Mouse (Mus musculus) T-cell, adult 2 months (primary cell): ENCODE results near the gene Rab25.

Experiments
- DNase-seq: peaks from one replicate; pipeline ENCODE4 v3.0.0; 2022; ENCODE audit warnings: low spot score

Rab25 gene

DNA sequence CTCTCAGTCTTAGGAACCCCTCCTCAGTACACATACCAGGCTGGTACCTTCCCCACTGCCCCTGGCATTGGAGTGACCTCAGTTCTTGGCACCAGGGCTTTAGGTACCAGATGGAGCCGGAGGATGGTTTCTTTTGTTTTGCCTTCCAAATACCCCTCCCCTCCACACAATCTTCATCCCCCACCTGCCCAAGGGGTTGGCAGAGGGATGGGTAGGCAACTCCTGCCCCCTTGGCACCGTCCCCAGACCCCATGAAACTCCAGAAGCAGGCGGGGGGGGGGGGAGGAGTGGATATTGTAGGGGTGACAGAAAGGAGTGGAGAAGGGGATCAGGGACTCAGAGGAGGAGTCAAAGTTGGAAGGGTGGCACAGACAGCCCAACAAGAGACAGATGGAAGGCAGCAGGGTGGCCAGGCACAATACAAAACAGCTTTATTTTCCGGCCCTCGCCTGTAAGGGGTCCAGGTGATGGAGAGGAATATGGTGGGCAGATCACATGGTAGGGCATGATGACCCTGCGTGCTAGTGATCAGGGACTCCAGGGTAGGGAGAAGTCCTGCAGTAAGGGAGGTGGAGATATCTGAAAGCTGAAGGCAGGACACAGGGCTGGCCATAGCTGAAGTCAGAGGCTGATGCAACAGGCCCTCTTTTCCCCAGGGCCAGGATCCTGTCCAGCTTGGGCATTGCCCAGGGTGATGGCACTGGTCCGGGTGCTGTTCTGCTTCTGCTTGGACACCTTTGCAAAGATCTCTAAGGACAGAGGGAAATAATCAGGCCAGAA, 6.3 kb downstream of the Rab25 start:
- DNase-seq = no peak

DNA sequence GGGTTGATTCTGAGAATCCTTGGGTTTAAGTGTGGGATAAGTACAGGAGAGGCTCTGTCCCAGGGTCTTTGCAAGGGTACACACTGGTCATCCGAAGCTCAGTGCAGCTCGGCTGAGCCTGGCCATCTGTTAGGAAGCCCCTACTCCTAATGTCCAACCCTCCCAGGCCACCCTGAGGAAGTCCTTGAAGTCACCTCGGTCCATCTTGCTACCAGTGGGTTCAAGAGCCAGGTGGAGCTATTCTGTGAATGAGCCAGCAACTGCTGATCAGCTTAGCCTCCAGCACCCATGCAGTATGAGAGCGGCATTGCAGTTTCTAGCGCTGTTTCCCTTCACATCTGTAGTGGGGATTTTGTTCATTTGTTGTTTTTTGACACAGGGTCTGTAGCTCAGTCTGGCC, 8.0 kb downstream of the Rab25 start:
- DNase-seq = no peak

- no peak for DNase-seq
Observed at GRCm38 (mm10) chr3:88539397-88539796, 8.7 kb downstream of the Rab25 start.

- no peak for DNase-seq
Observed at GRCm38 (mm10) chr3:88538271-88539145, 9.6 kb downstream of the Rab25 start.

- no peak for DNase-seq
Observed at GRCm38 (mm10) chr3:88537146-88537545, 11.0 kb downstream of the Rab25 start.

- DNase-seq = no peak
Observed at GRCm38 (mm10) chr3:88536103-88536930, 11.8 kb downstream of the Rab25 start.

DNA sequence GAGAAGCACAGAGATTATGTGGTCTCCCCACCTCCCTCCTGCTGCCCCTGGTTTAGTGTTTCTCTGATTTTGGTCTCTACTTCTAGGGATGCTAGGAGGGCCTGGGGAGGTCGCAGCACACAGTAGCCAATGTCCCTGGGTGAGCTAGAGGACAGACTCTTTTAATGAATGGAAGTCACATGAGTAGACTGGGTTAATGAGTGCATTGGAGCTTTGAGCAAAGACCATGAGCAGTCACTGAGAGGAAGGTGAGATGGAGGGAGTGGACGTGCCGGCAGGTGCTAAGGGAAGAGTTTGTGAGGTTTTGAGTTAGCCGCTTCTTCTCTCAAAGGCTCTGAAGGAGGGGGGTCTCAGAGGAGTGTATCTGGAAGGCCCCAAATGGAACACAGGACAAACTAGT, 12.6 kb downstream of the Rab25 start:
- no peak for DNase-seq

DNA sequence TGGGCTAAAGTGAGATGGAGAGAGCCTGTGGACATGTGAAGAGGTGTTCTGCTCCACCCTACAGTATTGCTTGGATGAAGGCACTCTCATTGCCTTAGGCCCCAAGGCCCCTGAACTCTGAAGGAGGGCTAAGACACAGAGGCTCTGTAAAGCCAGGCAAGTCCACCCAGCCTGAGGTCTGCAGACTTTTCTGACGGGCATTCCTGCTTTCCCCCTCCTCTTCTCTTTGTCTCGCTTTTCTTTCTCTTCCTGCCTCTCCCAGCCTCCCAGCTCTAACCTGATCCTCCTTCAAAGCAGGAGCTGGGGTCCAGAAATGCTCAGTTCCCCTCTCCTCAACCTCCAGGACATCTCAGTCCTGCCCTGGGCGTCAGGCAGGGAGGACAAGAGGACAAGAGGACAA, 13.1 kb downstream of the Rab25 start:
- no peak for DNase-seq

GRCm38 (mm10) chr3:88533706-88534105, 14.4 kb downstream of the Rab25 start:
- DNase-seq = no peak

GRCm38 (mm10) chr3:88532689-88533511, 15.2 kb downstream of the Rab25 start:
- DNase-seq = no peak

GRCm38 (mm10) chr3:88532299-88532674, 15.8 kb downstream of the Rab25 start, which contains the start of gene Mex3a:
TSS of gene Mex3a (plus strand) at chr3:88532395.
- DNase-seq = no peak

DNA sequence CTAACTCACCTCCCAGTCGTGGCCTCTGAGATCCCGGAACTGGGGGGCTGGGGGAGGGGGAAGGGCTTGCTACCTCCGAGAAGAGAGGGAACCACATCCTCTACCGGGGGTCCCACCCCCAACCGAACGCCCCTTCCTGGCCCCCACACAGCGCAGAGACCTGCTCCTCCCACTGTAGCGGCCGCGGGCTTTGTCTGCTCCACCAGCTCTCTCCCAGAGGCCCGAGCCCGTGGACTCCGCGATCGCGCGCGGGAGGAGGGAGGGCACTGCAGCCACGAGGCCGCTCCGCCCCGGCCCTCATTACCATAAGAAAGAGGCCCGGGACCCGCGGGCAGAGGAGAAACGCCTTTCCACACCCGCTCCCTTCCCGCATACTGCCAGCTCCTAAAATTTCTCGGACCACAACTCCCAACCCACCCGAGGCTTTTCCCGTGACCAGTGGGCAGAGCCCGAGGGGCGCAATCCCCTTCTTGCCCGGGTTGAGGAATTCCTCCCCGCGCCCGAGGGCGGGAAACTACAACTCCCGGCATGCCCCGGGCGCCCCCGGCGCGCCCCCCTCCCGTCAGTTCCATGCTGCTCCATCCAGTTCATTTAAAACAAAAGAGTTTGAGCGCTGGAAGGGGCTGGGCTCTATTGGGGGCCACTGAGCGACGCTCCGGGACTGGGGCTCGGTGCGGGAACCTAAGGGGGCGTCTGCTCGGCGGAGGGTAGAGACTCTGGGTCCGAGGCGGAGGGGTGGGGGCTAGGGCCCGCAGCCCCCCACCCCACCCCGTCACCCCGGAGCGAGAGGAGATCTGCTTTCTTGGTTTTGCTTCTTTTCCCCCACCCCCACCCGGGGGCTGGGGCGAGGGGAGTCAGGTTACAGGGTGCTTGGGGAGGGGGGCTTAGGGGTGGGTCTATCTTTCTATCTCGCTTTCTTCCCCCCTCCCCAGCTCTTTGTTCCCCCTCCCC, 16.5 kb downstream of the Rab25 start:
- peak; percentile 82 for DNase-seq

GRCm38 (mm10) chr3:88530082-88530864, 17.8 kb downstream of the Rab25 start:
- no peak for DNase-seq

GRCm38 (mm10) chr3:88529204-88530000, 18.7 kb downstream of the Rab25 start:
- DNase-seq = no peak

DNA sequence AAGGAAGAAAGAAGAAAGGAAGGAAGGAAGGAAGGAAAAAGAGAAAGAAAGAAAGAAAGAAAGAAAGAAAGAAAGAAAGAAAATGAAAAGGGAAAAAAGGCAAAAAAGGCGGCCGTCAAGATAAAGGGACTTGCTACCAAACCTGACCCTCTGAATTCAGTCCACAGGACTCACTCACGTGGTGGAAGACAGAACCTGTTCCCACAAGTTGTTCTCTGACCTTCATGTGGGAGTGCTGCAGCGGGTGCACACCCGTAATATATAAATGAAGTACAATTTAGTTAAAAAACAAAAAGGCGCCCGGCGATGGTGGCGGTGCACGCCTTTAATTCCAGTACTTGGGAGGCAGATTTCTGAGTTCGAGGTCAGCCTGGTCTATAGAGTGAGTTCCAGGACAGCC, 19.5 kb downstream of the Rab25 start:
- DNase-seq = no peak

DNA sequence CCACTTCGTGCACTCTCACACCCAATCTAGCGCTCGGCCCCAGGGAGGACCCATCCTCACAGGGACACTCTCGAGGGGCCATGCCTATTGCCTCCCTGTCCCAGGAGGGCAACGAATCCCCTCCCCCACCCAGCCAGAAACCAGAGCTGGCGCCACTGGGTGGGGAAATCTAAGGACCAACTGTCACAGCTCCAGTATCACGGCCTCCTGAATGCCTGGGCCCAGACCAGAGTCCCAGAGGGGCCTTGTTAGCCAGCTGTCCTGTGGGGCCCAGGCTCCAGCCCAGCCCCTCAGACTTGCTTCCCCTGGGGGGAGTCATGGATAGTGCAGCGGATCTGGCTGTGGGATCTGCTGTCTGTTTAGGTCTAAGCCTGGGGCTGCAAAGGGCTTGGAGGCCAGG, 20.5 kb downstream of the Rab25 start:
- DNase-seq = no peak

DNA sequence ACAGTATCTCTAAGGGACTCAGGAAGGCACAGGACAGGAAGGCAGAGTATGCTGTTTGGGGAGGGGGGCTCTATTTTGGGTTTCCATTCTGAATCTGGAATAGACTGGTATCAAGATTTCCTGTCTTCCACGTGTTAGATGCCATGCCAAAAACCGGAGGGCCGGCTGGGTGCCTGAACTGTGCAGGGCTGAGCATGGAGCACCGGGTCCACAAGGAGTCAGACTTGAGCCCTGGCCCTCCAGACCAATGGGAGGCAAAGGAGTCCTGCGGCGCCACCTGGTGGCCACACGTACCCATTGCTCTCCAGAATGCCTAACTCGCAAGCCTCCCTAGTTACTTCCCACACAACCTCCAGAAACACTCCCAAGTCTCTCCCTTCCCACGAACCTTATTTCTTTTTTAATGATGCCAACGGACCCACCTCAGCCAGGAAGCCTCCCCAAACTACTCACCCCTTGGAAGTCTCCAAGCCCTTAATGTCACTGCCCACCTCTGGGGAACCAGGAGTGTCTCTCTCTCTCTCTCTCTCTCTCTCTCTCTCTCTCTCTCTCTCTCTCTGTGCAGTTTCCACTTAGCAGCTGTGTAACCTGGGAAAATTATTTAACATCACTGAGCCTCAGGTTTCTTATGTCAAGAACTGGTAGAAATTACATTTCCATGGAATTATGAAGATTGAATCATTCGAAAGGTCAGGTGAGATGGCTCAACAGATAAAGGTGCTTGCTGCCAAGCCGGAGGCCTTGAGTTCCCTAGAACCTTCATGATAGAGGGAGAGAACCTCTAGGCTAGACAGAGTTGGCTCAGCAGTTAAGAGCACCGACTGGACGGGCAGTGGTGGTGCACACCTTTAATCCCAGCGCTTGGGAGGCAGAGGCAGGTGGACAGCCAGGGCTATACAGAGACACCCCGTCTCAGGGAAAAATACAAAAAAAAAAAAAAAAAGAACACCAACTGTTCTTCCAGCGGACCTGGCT, 21.7 kb downstream of the Rab25 start:
- DNase-seq = peak; percentile 78
